Mouse (Mus musculus): ENCODE data around the gene Hfm1.
A peak's percentile ranks its signal among the peaks of the same experiment; 100 is the strongest.

The Hfm1 gene

GRCm38 (mm10) chr5:106833025-106833424 is 93.1 kb downstream of the Hfm1 start:
- DNase-seq, result no peak

GRCm38 (mm10) chr5:106831401-106831800 is 94.7 kb downstream of the Hfm1 start:
- no peak for DNase-seq

GRCm38 (mm10) chr5:106830775-106831174 is 95.3 kb downstream of the Hfm1 start:
- DNase-seq, result no peak

GRCm38 (mm10) chr5:106826740-106827139 is 99.4 kb downstream of the Hfm1 start:
- DNase-seq, result no peak

- no peak for DNase-seq
Measured at GRCm38 (mm10) chr5:106826044-106826443, 100.1 kb downstream of the Hfm1 start.

GRCm38 (mm10) chr5:106825301-106825853 is 100.7 kb downstream of the Hfm1 start:
- DNase-seq, result peak; percentile 16

GRCm38 (mm10) chr5:106824716-106825115 is 101.4 kb downstream of the Hfm1 start:
- no peak for DNase-seq

GRCm38 (mm10) chr5:106819630-106820029 is 106.5 kb downstream of the Hfm1 start:
- DNase-seq, result no peak

GRCm38 (mm10) chr5:106815923-106816654 is 110.0 kb downstream of the Hfm1 start:
- no peak for DNase-seq

- no peak for DNase-seq
Measured at GRCm38 (mm10) chr5:106814611-106815010, 111.5 kb downstream of the Hfm1 start.

GRCm38 (mm10) chr5:106803094-106803493 is 123.0 kb downstream of the Hfm1 start:
- peak; percentile 70 for DNase-seq

- peak; percentile 93 for DNase-seq
Measured at GRCm38 (mm10) chr5:106801886-106802798, 124.0 kb downstream of the Hfm1 start.

GRCm38 (mm10) chr5:106801215-106801863 is 124.8 kb downstream of the Hfm1 start:
- DNase-seq, result no peak

GRCm38 (mm10) chr5:106797896-106798295 is 128.2 kb downstream of the Hfm1 start:
- no peak for DNase-seq

- DNase-seq, result peak; percentile 16
Measured at GRCm38 (mm10) chr5:106791241-106791572, 134.9 kb downstream of the Hfm1 start.

GRCm38 (mm10) chr5:106790496-106791240 is 135.5 kb downstream of the Hfm1 start:
- DNase-seq, result no peak
